Mouse (Mus musculus): Measurements from ENCODE around the gene Casz1. TPM values are rescaled to one million over a fixed set of nuclear protein-coding genes. Genes with fewer than 3 reads are reported as not detected.

The Casz1 gene
- 3.4 and 3.6 TPM in 2 replicates for polyA plus RNA-seq (2014; fragmentation: Nextera tagmentation; extraction: Ambion mirVana)

GRCm38 (mm10) chr4:148804137-148804779 is at the start of gene Casz1:
TSS of gene Casz1 (plus strand) at chr4:148804429.
- no peak within 1 kb of the TSS for H3K27ac ChIP-seq (ENCODE audit: low read depth, low read length)
- peak within 1 kb of the TSS; percentile 99 for H3K4me2 ChIP-seq (ENCODE audit: low read depth, low read length, severe bottlenecking)
- no peaks in the 10 kb centered on the region for H3K36me3 ChIP-seq (ENCODE audit: control insufficient read depth, insufficient read depth, low read length)
- peaks cover 17% of the 10 kb centered on the region for H3K4me1 ChIP-seq (replicated peaks; ENCODE audit: control insufficient read depth, insufficient read depth, low read length)
- peaks cover 35% of the 10 kb centered on the region for H3K27me3 ChIP-seq (ENCODE audit: control insufficient read depth, insufficient read depth, low read length)
- H3K9ac ChIP-seq (ENCODE audit: low read length): peak within 1 kb of the TSS; percentile 60
- peak within 1 kb of the TSS; percentile 55 for H3K4me3 ChIP-seq (ENCODE audit: low read depth, low read length)
- under 1% methylated on average over 66 of the region's 68 CpGs for WGBS
- peak; percentile 97 for DNase-seq (ENCODE audit: low spot score)
- ATAC-seq (replicated peaks; ENCODE audit: low FRiP score): peak; percentile 82
- H3K9me3 ChIP-seq (ENCODE audit: control insufficient read depth, low read length): no peaks in the 10 kb centered on the region

GRCm38 (mm10) chr4:148758863-148759262 is 45.4 kb upstream of the Casz1 start:
- Histone ChIP-seq H3K9ac (ENCODE audit: low read length) (no peak overlapping the region), H3K27ac (ENCODE audit: low read depth, low read length) (no peak overlapping the region), H3K4me3 (ENCODE audit: low read depth, low read length) (no peak overlapping the region), H3K36me3 (ENCODE audit: control insufficient read depth, insufficient read depth, low read length) (no peaks in the 10 kb centered on the region), H3K4me1 (replicated peaks; ENCODE audit: control insufficient read depth, insufficient read depth, low read length) (no peaks in the 10 kb centered on the region), H3K27me3 (ENCODE audit: control insufficient read depth, insufficient read depth, low read length) (no peaks in the 10 kb centered on the region), H3K9me3 (ENCODE audit: control insufficient read depth, low read length) (no peaks in the 10 kb centered on the region), H3K4me2 (ENCODE audit: low read depth, low read length, severe bottlenecking) (no peak overlapping the region)
- WGBS: 33% methylated on average over 4 of the region's 4 CpGs
- DNase-seq (ENCODE audit: low spot score) (no peak), ATAC-seq (replicated peaks; ENCODE audit: low FRiP score) (no peak)

DNA sequence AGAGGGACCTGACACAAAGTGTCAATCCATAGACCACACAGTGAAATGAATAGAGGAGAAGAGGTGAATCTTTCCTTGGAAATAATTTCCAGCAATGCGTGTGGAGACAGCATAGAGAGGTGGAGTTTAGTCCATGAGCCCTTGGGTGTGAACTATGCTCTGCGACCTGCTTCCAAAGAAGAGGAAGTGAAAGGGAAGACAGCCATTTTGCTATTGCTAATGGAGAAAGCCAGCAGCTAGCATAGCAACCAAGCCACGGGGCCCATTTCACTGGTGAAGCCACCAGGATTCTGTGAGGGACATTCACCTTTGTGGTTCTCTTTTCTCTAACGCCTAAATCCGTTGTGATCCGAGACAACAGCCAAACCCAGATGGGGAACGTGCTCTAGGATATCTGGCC is 44.1 kb upstream of the Casz1 start:
- Histone ChIP-seq H3K36me3 (ENCODE audit: control insufficient read depth, insufficient read depth, low read length) (no peaks in the 10 kb centered on the region), H3K9ac (ENCODE audit: low read length) (no peak overlapping the region), H3K4me1 (replicated peaks; ENCODE audit: control insufficient read depth, insufficient read depth, low read length) (no peaks in the 10 kb centered on the region), H3K4me2 (ENCODE audit: low read depth, low read length, severe bottlenecking) (no peak overlapping the region), H3K27ac (ENCODE audit: low read depth, low read length) (no peak overlapping the region), H3K4me3 (ENCODE audit: low read depth, low read length) (no peak overlapping the region), H3K27me3 (ENCODE audit: control insufficient read depth, insufficient read depth, low read length) (no peaks in the 10 kb centered on the region), H3K9me3 (ENCODE audit: control insufficient read depth, low read length) (no peaks in the 10 kb centered on the region)
- ATAC-seq (replicated peaks; ENCODE audit: low FRiP score) (no peak), DNase-seq (ENCODE audit: low spot score) (no peak)
- WGBS: 90% methylated on average over 7 of the region's 7 CpGs

- no peak overlapping the region for H3K4me2 ChIP-seq (ENCODE audit: low read depth, low read length, severe bottlenecking)
- ATAC-seq (replicated peaks; ENCODE audit: low FRiP score) (no peak), DNase-seq (ENCODE audit: low spot score) (no peak)
- no peaks in the 10 kb centered on the region for H3K36me3 ChIP-seq (ENCODE audit: control insufficient read depth, insufficient read depth, low read length)
- H3K27ac ChIP-seq (ENCODE audit: low read depth, low read length): no peak overlapping the region
- no peaks in the 10 kb centered on the region for H3K9me3 ChIP-seq (ENCODE audit: control insufficient read depth, low read length)
- H3K4me3 ChIP-seq (ENCODE audit: low read depth, low read length): no peak overlapping the region
- peaks cover 15% of the 10 kb centered on the region for H3K4me1 ChIP-seq (replicated peaks; ENCODE audit: control insufficient read depth, insufficient read depth, low read length)
- 60% methylated on average over 21 of the region's 21 CpGs for WGBS
- no peak overlapping the region for H3K9ac ChIP-seq (ENCODE audit: low read length)
- peaks cover 4% of the 10 kb centered on the region; the same call in 1 of the 2 replicates for H3K27me3 ChIP-seq (ENCODE audit: control insufficient read depth, insufficient read depth, low read length)
Measured at GRCm38 (mm10) chr4:148766021-148766775, 38.0 kb upstream of the Casz1 start.

GRCm38 (mm10) chr4:148767655-148768305 is 36.4 kb upstream of the Casz1 start:
- Histone ChIP-seq H3K27ac (ENCODE audit: low read depth, low read length) (no peak overlapping the region), H3K4me3 (ENCODE audit: low read depth, low read length) (no peak overlapping the region), H3K9ac (ENCODE audit: low read length) (no peak overlapping the region), H3K4me1 (replicated peaks; ENCODE audit: control insufficient read depth, insufficient read depth, low read length) (peaks cover 20% of the 10 kb centered on the region), H3K4me2 (ENCODE audit: low read depth, low read length, severe bottlenecking) (no peak overlapping the region), H3K36me3 (ENCODE audit: control insufficient read depth, insufficient read depth, low read length) (no peaks in the 10 kb centered on the region), H3K9me3 (ENCODE audit: control insufficient read depth, low read length) (no peaks in the 10 kb centered on the region), H3K27me3 (ENCODE audit: control insufficient read depth, insufficient read depth, low read length) (peaks cover 12% of the 10 kb centered on the region)
- WGBS: 40% methylated on average over 8 of the region's 8 CpGs
- DNase-seq (ENCODE audit: low spot score) (no peak), ATAC-seq (replicated peaks; ENCODE audit: low FRiP score) (no peak)

GRCm38 (mm10) chr4:148768649-148769048 is 35.6 kb upstream of the Casz1 start:
- H3K27me3 ChIP-seq (ENCODE audit: control insufficient read depth, insufficient read depth, low read length): peaks cover 12% of the 10 kb centered on the region
- H3K9ac ChIP-seq (ENCODE audit: low read length): no peak overlapping the region
- H3K36me3 ChIP-seq (ENCODE audit: control insufficient read depth, insufficient read depth, low read length): no peaks in the 10 kb centered on the region
- 58% methylated on average over 10 of the region's 10 CpGs for WGBS
- no peak for DNase-seq (ENCODE audit: low spot score)
- no peak overlapping the region for H3K4me3 ChIP-seq (ENCODE audit: low read depth, low read length)
- no peaks in the 10 kb centered on the region for H3K9me3 ChIP-seq (ENCODE audit: control insufficient read depth, low read length)
- no peak overlapping the region for H3K27ac ChIP-seq (ENCODE audit: low read depth, low read length)
- H3K4me2 ChIP-seq (ENCODE audit: low read depth, low read length, severe bottlenecking): no peak overlapping the region
- peaks cover 20% of the 10 kb centered on the region for H3K4me1 ChIP-seq (replicated peaks; ENCODE audit: control insufficient read depth, insufficient read depth, low read length)
- ATAC-seq (replicated peaks; ENCODE audit: low FRiP score): no peak

DNA sequence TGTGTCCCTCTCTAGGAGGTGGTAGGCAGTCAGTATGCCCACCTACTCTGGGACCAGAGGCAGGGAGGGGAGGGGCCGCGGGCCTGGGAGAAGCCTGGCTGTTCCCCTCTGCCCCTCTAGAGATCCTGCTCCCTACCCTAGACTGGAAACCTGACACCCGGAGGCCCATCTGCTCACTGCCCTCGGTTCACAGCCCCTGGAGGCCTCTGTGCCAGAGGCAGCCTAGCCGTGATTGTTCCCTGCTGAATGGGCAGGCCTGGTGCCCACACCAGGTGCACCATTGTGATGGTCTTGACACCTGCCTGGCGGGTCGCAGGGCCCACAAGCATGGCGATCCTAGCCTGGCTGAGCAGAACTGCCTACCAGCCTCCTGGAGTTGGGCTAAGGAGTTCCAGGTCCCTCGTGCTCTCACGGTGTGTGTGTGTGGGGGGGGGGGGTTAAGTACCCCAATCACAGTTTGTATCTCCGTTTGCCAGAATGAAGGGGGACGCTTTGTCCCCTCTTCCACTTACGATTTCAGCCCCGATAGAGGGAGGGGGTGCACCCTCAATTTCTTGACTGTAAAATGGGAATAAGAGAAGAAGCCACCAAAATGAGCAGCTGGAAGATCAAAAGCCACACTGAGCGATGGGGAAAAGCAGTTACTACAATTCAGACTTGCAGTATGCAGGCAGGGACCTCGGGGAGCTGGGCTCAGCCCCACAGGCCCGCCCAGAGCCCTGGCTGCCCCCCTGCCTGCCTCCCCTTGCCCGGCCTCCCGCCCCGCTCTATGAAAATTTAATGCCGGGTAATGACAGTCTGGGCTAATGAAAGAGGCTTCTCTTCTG is 33.4 kb upstream of the Casz1 start:
- Histone ChIP-seq H3K9me3 (ENCODE audit: control insufficient read depth, low read length) (no peaks in the 10 kb centered on the region), H3K36me3 (ENCODE audit: control insufficient read depth, insufficient read depth, low read length) (no peaks in the 10 kb centered on the region), H3K4me3 (ENCODE audit: low read depth, low read length) (no peak overlapping the region), H3K4me2 (ENCODE audit: low read depth, low read length, severe bottlenecking) (peak overlapping the region; percentile 40; the same call in 1 of the 2 replicates), H3K27ac (ENCODE audit: low read depth, low read length) (no peak overlapping the region), H3K4me1 (replicated peaks; ENCODE audit: control insufficient read depth, insufficient read depth, low read length) (peaks cover 20% of the 10 kb centered on the region), H3K27me3 (ENCODE audit: control insufficient read depth, insufficient read depth, low read length) (peaks cover 12% of the 10 kb centered on the region), H3K9ac (ENCODE audit: low read length) (peak overlapping the region; percentile 10; the same call in 1 of the 2 replicates)
- DNase-seq (ENCODE audit: low spot score) (peak; percentile 76), ATAC-seq (replicated peaks; ENCODE audit: low FRiP score) (peak; percentile 72)
- WGBS: 2% methylated on average over 21 of the region's 21 CpGs

GRCm38 (mm10) chr4:148771409-148771929 is 32.8 kb upstream of the Casz1 start:
- H3K36me3 ChIP-seq (ENCODE audit: control insufficient read depth, insufficient read depth, low read length): no peaks in the 10 kb centered on the region
- H3K4me1 ChIP-seq (replicated peaks; ENCODE audit: control insufficient read depth, insufficient read depth, low read length): peaks cover 18% of the 10 kb centered on the region
- H3K4me2 ChIP-seq (ENCODE audit: low read depth, low read length, severe bottlenecking): peak overlapping the region; percentile 40; the same call in 1 of the 2 replicates
- peak overlapping the region; percentile 33 for H3K9ac ChIP-seq (ENCODE audit: low read length)
- H3K4me3 ChIP-seq (ENCODE audit: low read depth, low read length): peak overlapping the region; percentile 3; the same call in 1 of the 2 replicates
- ATAC-seq (replicated peaks; ENCODE audit: low FRiP score): peak; percentile 40
- H3K9me3 ChIP-seq (ENCODE audit: control insufficient read depth, low read length): no peaks in the 10 kb centered on the region
- no peak overlapping the region for H3K27ac ChIP-seq (ENCODE audit: low read depth, low read length)
- DNase-seq (ENCODE audit: low spot score): no peak
- WGBS: 3% methylated on average over 14 of the region's 14 CpGs
- H3K27me3 ChIP-seq (ENCODE audit: control insufficient read depth, insufficient read depth, low read length): peaks cover 12% of the 10 kb centered on the region

Data from forebrain, embryonic 11.5 days (tissue).